Mouse (Mus musculus): ENCODE measurements at regions not wholly inside any gene's neighbourhood (a gene's known extent, or its start where the extent isn't known, plus 50 kb on each side); places are given as distances from the start of the nearest gene placed in this dataset.

GRCm38 (mm10) chr2:50752408-50752807, 396.5 kb downstream of the Rnd3 start:
- Histone ChIP-seq H3K4me1 (replicated peaks; ENCODE audit: control insufficient read depth, insufficient read depth, low read length) (no peaks in the 10 kb centered on the region), H3K9me3 (ENCODE audit: control insufficient read depth) (no peaks in the 10 kb centered on the region), H3K4me2 (replicated peaks; ENCODE audit: low read depth) (no peak overlapping the region), H3K27ac (ENCODE audit: low read depth, low read length) (no peak overlapping the region), H3K4me3 (ENCODE audit: low read depth, low read length) (no peak overlapping the region), H3K27me3 (replicated peaks; ENCODE audit: control insufficient read depth, insufficient read depth, low read length) (no peaks in the 10 kb centered on the region), H3K36me3 (ENCODE audit: control insufficient read depth, insufficient read depth) (no peaks in the 10 kb centered on the region), H3K9ac (ENCODE audit: low read depth, low read length) (no peak overlapping the region)
- no peak for TF ChIP-seq CTCF (IDR thresholded peaks at IDR 0.05; ENCODE audit: low read depth)
- 77% methylated on average over 9 of the region's 9 CpGs for WGBS
- no peak for ATAC-seq

- H3K9ac ChIP-seq (ENCODE audit: low read depth, low read length), result no peak overlapping the region
- no peak for TF ChIP-seq CTCF (IDR thresholded peaks at IDR 0.05; ENCODE audit: low read depth)
- no peaks in the 10 kb centered on the region for H3K27me3 ChIP-seq (replicated peaks; ENCODE audit: control insufficient read depth, insufficient read depth, low read length)
- H3K4me2 ChIP-seq (replicated peaks; ENCODE audit: low read depth), result no peak overlapping the region
- H3K4me1 ChIP-seq (replicated peaks; ENCODE audit: control insufficient read depth, insufficient read depth, low read length), result no peaks in the 10 kb centered on the region
- WGBS, result 70% methylated on average over 5 of the region's 5 CpGs
- H3K36me3 ChIP-seq (ENCODE audit: control insufficient read depth, insufficient read depth), result no peaks in the 10 kb centered on the region
- no peak for ATAC-seq
- no peak overlapping the region for H3K4me3 ChIP-seq (ENCODE audit: low read depth, low read length)
- H3K9me3 ChIP-seq (ENCODE audit: control insufficient read depth), result no peaks in the 10 kb centered on the region
- no peak overlapping the region for H3K27ac ChIP-seq (ENCODE audit: low read depth, low read length)
Measured at GRCm38 (mm10) chr2:50750799-50751198, 398.1 kb downstream of the Rnd3 start.

DNA sequence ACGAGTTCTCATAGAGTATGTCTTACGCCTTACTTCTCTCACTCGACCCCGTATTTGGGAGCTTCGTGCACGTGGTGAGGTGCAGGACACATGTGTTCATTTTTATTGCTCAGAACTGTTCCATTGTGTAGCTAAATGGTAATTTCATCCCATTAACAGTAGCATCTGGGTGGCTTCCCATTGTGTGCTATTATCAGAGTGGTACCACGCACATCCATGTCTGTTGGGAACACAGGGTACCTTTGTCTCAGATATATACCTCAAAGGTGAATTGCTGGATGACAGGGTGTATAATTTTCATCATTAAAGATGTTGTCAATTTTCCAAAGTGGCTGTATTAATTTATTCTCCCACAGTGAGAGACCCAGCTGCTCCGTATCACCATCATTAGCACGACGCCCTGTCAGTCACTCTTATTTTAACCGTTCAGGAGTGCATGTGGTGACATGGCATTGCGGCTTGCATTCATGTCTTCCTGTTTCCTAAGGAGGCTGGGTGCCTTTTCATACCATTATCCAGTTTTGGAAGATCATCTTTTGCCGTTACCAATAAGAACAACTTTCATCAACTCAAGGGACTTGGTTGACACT, 404.2 kb downstream of the Rnd3 start:
- 91% methylated on average over 13 of the region's 13 CpGs for WGBS
- Histone ChIP-seq H3K4me2 (replicated peaks; ENCODE audit: low read depth) (no peak overlapping the region), H3K27ac (ENCODE audit: low read depth, low read length) (no peak overlapping the region), H3K36me3 (ENCODE audit: control insufficient read depth, insufficient read depth) (no peaks in the 10 kb centered on the region), H3K9me3 (ENCODE audit: control insufficient read depth) (no peaks in the 10 kb centered on the region), H3K4me3 (ENCODE audit: low read depth, low read length) (no peak overlapping the region), H3K27me3 (replicated peaks; ENCODE audit: control insufficient read depth, insufficient read depth, low read length) (no peaks in the 10 kb centered on the region), H3K4me1 (replicated peaks; ENCODE audit: control insufficient read depth, insufficient read depth, low read length) (no peaks in the 10 kb centered on the region), H3K9ac (ENCODE audit: low read depth, low read length) (no peak overlapping the region)
- no peak for ATAC-seq
- no peak for TF ChIP-seq CTCF (IDR thresholded peaks at IDR 0.05; ENCODE audit: low read depth)

GRCm38 (mm10) chr2:50743785-50744258, 405.1 kb downstream of the Rnd3 start:
- no peak for ATAC-seq
- Histone ChIP-seq H3K4me1 (replicated peaks; ENCODE audit: control insufficient read depth, insufficient read depth, low read length) (no peaks in the 10 kb centered on the region), H3K9me3 (ENCODE audit: control insufficient read depth) (no peaks in the 10 kb centered on the region), H3K27me3 (replicated peaks; ENCODE audit: control insufficient read depth, insufficient read depth, low read length) (no peaks in the 10 kb centered on the region), H3K9ac (ENCODE audit: low read depth, low read length) (no peak overlapping the region), H3K4me3 (ENCODE audit: low read depth, low read length) (no peak overlapping the region), H3K4me2 (replicated peaks; ENCODE audit: low read depth) (no peak overlapping the region), H3K36me3 (ENCODE audit: control insufficient read depth, insufficient read depth) (no peaks in the 10 kb centered on the region), H3K27ac (ENCODE audit: low read depth, low read length) (no peak overlapping the region)
- WGBS, result 96% methylated on average over 3 of the region's 3 CpGs
- no peak for TF ChIP-seq CTCF (IDR thresholded peaks at IDR 0.05; ENCODE audit: low read depth)

DNA sequence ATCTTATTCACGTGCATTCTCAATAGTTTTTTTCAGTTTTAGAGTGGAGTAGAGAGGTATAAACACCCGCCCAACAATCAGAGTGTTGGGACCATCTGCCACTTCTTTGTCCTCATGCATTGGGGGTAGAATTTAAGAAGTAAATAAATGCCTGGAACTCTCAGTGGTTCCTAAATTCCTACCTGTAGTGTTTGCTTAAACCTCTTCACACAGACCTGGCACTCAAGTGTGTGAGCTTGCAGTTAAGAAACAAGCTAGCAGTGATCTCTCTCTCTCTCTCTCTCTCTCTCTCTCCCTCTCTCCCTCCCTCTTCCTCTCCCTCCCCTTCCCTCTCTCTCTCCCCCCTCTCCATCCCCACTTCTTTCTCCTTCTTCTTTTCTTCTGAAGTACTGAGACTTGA, 406.5 kb downstream of the Rnd3 start:
- Histone ChIP-seq H3K4me3 (ENCODE audit: low read depth, low read length) (no peak overlapping the region), H3K4me2 (replicated peaks; ENCODE audit: low read depth) (no peak overlapping the region), H3K9ac (ENCODE audit: low read depth, low read length) (no peak overlapping the region), H3K9me3 (ENCODE audit: control insufficient read depth) (no peaks in the 10 kb centered on the region), H3K36me3 (ENCODE audit: control insufficient read depth, insufficient read depth) (no peaks in the 10 kb centered on the region), H3K27me3 (replicated peaks; ENCODE audit: control insufficient read depth, insufficient read depth, low read length) (no peaks in the 10 kb centered on the region), H3K4me1 (replicated peaks; ENCODE audit: control insufficient read depth, insufficient read depth, low read length) (no peaks in the 10 kb centered on the region), H3K27ac (ENCODE audit: low read depth, low read length) (no peak overlapping the region)
- ATAC-seq, result no peak
- 56% methylated on average over 2 of the region's 2 CpGs for WGBS
- TF ChIP-seq CTCF (IDR thresholded peaks at IDR 0.05; ENCODE audit: low read depth), result no peak

DNA sequence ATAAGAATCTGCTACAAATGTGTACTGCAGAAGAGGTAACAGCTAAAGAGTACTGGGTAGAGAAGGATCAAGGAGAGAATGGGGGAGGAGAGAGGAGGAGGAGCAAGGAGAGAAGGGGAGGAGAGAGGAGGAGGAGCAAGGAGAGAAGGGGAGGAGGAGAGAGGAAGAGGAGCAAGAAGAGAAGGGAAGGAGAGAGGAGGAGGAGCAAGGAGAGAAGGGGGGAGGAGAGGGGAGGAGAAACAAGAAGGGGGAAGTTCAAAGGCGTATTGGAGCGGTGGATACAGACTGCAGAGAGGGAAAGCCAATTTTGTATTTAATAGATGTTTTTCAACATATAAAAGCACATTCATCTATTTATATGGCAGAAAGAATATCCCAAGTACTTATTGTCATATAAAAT, 407.6 kb downstream of the Rnd3 start:
- TF ChIP-seq CTCF (IDR thresholded peaks at IDR 0.05; ENCODE audit: low read depth), result no peak
- Histone ChIP-seq H3K36me3 (ENCODE audit: control insufficient read depth, insufficient read depth) (no peaks in the 10 kb centered on the region), H3K9ac (ENCODE audit: low read depth, low read length) (no peak overlapping the region), H3K27me3 (replicated peaks; ENCODE audit: control insufficient read depth, insufficient read depth, low read length) (no peaks in the 10 kb centered on the region), H3K4me2 (replicated peaks; ENCODE audit: low read depth) (no peak overlapping the region), H3K9me3 (ENCODE audit: control insufficient read depth) (no peaks in the 10 kb centered on the region), H3K4me1 (replicated peaks; ENCODE audit: control insufficient read depth, insufficient read depth, low read length) (no peaks in the 10 kb centered on the region), H3K27ac (ENCODE audit: low read depth, low read length) (no peak overlapping the region), H3K4me3 (ENCODE audit: low read depth, low read length) (no peak overlapping the region)
- 63% methylated on average over 2 of the region's 2 CpGs for WGBS
- no peak for ATAC-seq

DNA sequence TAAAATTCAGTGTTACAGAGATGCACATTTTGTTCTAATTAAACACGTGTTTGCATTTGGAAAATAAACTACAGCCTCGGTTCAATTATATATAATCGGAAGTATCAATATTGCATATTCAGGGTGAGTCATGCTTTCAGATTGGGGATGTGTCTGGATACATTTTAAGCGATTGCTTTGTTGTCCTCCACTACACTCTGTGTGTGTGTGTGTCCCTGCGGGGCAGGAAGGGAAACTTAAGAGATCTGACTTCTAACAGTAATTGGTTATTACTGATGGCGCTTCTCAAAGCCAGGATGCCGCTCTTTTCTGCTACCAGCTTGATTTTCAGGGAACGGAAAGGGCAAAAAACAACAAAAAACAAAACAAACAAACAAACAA, 409.3 kb downstream of the Rnd3 start:
- no peak for TF ChIP-seq CTCF (IDR thresholded peaks at IDR 0.05; ENCODE audit: low read depth)
- Histone ChIP-seq H3K4me2 (replicated peaks; ENCODE audit: low read depth) (no peak overlapping the region), H3K4me3 (ENCODE audit: low read depth, low read length) (no peak overlapping the region), H3K9me3 (ENCODE audit: control insufficient read depth) (no peaks in the 10 kb centered on the region), H3K27me3 (replicated peaks; ENCODE audit: control insufficient read depth, insufficient read depth, low read length) (no peaks in the 10 kb centered on the region), H3K36me3 (ENCODE audit: control insufficient read depth, insufficient read depth) (no peaks in the 10 kb centered on the region), H3K9ac (ENCODE audit: low read depth, low read length) (no peak overlapping the region), H3K4me1 (replicated peaks; ENCODE audit: control insufficient read depth, insufficient read depth, low read length) (no peaks in the 10 kb centered on the region), H3K27ac (ENCODE audit: low read depth, low read length) (no peak overlapping the region)
- 86% methylated on average over 8 of the region's 8 CpGs for WGBS
- no peak for ATAC-seq
